Mouse (Mus musculus) neural tube, embryonic 15.5 days (tissue): Measurements from ENCODE around the gene Unc45a. TPM values are rescaled to one million over a fixed set of nuclear protein-coding genes. Genes with fewer than 3 reads are reported as not detected.
"Not testable (repeated sequence)": the region's sequence is repeated elsewhere in the genome, so short reads cannot be mapped to it uniquely, and the experiment has no call there.

ENCODE experiments used
- ATAC-seq: fragments of 200-750 bp; cut with Nextera tagmentation; 2 replicates; pipeline ENCODE4 v1.8.0; 2017; ENCODE audit warnings: mild to moderate bottlenecking, moderate TSS enrichment, moderate library complexity; ENCODE audit not compliant: low FRiP score
- H3K27ac ChIP-seq: fragments of 300-500 bp; sonication (generic); replicated peaks from 2 replicates; pipeline ENCODE4 v1.5.1; 2015; ENCODE audit warnings: mild to moderate bottlenecking, inconsistent platforms
- H3K27me3 ChIP-seq: fragments of 300-500 bp; sonication (generic); replicated peaks from 2 replicates; pipeline ENCODE4 v1.6.1; 2015; ENCODE audit warnings: inconsistent platforms
- H3K36me3 ChIP-seq: fragments of 300-500 bp; sonication (generic); 2 replicates; pipeline ENCODE4 v1.6.1; 2015; ENCODE audit warnings: inconsistent platforms
- H3K4me1 ChIP-seq: fragments of 300-500 bp; sonication (generic); 2 replicates; pipeline ENCODE4 v1.6.1; 2015; ENCODE audit warnings: inconsistent platforms
- H3K4me2 ChIP-seq: fragments of 300-500 bp; sonication (generic); 2 replicates; pipeline ENCODE4 v1.6.1; 2015; ENCODE audit warnings: inconsistent platforms, mild to moderate bottlenecking, moderate library complexity
- H3K4me3 ChIP-seq: fragments of 300-500 bp; sonication (generic); replicated peaks from 2 replicates; pipeline ENCODE4 v1.5.1; 2015; ENCODE audit warnings: mild to moderate bottlenecking, inconsistent platforms
- H3K9ac ChIP-seq: fragments of 300-500 bp; sonication (generic); replicated peaks from 2 replicates; pipeline ENCODE4 v1.6.1; 2015; ENCODE audit warnings: mild to moderate bottlenecking, inconsistent platforms
- H3K9me3 ChIP-seq: fragments of 300-500 bp; sonication (generic); replicated peaks from 2 replicates; pipeline ENCODE4 v1.6.1; 2016; ENCODE audit warnings: inconsistent platforms
- WGBS: fragments of 180-500 bp; shearing (Covaris S2); methylation state at CpG from one replicate; pipeline ENCODE4 v1.1.7; 2015; ENCODE audit warnings: mixed read lengths; 5-methylcytosine and 5-hydroxymethylcytosine counted together
- polyA plus RNA-seq: library from polyadenylated mRNA; unstranded; fragments of >200 nt; fragmentation: Nextera tagmentation; extraction: Ambion mirVana; gene quantifications from 2 replicates; pipeline ENCODE4 v1.2.1, GENCODE M21; 2015

The Unc45a gene
- polyA plus RNA-seq, 1 experiment from 2014 or later = 59.0 TPM

DNA sequence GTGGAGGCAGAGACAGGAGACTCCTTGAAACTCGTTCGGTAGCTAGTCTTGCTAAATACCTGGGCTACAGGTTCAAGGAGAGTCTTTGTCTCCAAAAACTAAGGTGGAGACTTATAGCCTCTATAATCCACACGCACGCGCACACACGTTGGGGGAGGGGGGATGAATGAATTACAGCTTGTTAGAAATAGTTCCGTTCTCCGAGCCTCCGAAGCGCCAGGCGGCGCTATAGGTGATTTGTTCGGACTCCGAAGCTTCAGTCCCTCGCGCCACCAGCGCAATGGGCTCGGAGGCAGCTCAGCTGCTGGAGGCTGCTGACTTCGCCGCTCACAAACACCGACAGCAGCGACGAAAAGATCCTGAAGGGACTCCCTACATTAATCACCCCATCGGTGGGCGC is 2.1 kb upstream of the Unc45a start, which contains the start of gene Hddc3:
TSS of gene Hddc3 (plus strand) at position 247 of the 400 bp plus-strand sequence.
- Histone ChIP-seq H3K4me1 (peaks cover 48% of the 10 kb centered on the region), H3K36me3 (no peaks in the 10 kb centered on the region), H3K4me3 (peak within 1 kb of the TSS; percentile 46), H3K27me3 (no peaks in the 10 kb centered on the region), H3K27ac (peak within 1 kb of the TSS; percentile 83), H3K9ac (peak within 1 kb of the TSS; percentile 60), H3K4me2 (peak within 1 kb of the TSS; percentile 78), H3K9me3 (no peaks in the 10 kb centered on the region)
- WGBS = 1% methylated on average over 25 of the region's 25 CpGs
- peak; percentile 22; the same call in 1 of the 2 replicates for ATAC-seq

DNA sequence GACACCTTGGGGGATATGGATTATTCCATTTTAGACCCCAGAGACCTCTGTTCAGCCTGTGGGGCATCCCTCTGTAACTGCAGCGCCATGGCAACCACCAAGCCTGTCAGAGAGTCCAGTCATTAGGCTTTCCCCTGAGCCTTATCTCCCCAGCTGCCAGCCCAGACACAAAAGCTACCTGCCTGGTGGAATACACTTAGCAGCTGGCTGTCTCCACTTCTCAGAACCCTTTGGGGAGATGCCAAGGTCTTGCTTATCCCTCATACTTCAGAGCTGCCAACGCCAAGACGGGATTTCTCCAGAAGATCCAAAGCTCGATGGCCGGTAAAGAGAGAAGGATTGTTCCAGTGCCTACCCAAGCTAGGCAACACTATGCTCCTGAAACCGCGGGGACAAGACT is 988 bp upstream of the Unc45a start:
- no peak overlapping the region for H3K27ac ChIP-seq
- 80% methylated on average over 7 of the region's 7 CpGs for WGBS
- H3K4me2 ChIP-seq = no peak overlapping the region
- peaks cover 56% of the 10 kb centered on the region for H3K4me1 ChIP-seq
- H3K36me3 ChIP-seq = peaks cover 9% of the 10 kb centered on the region
- ATAC-seq = no peak
- no peaks in the 10 kb centered on the region for H3K9me3 ChIP-seq
- no peaks in the 10 kb centered on the region for H3K27me3 ChIP-seq
- no peak overlapping the region for H3K9ac ChIP-seq
- H3K4me3 ChIP-seq = no peak overlapping the region

DNA sequence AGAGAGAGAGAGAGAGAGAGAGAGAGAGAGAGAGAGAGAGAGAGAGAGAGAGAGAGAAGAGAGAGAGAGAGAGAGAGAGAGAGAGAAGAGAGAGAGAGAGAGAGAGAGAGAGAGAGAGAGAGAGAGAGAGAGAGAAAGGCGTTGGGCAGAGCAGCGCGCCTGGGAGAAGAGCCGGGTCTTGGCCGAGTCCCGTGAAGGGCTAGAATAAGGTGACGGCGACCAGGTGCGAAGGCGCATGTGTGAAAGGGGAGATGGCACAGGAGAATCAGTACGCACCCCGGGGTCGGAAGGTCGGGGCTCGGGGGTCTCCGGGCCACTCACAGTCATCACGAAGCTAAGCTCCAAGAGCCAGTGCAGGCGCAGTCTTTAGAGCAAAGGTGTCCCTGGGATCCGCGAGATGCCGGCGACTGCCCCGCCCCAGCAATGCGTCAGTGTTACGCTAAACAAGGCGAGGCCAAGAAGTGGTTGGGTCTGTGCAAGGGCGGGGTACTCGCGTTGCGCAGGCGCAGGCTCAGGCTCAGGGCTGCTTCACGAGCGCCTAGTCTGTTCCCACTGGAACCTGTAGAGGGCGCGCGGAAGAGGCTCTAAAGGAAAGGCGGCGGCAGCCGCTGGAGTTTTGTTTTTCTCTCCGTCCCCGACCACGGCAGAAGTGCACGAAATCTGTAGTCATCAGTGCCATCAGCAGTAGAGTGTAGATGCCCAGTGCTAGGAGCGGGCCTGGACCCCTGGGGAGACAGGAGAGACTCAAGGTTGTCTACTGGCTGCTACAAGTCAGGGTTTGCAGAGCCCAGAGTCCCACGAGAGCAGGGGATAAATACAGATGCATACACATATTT is 794 bp downstream of the Unc45a start:
- ATAC-seq = peak; percentile 97
- peak overlapping the region; percentile 56 for H3K4me3 ChIP-seq
- no peaks in the 10 kb centered on the region for H3K9me3 ChIP-seq
- H3K4me2 ChIP-seq = peak overlapping the region; percentile 89
- peaks cover 66% of the 10 kb centered on the region for H3K4me1 ChIP-seq
- no peaks in the 10 kb centered on the region for H3K27me3 ChIP-seq
- WGBS = under 1% methylated on average over 45 of the region's 45 CpGs
- H3K9ac ChIP-seq = peak overlapping the region; percentile 61
- peaks cover 27% of the 10 kb centered on the region for H3K36me3 ChIP-seq
- H3K27ac ChIP-seq = peak overlapping the region; percentile 89

DNA sequence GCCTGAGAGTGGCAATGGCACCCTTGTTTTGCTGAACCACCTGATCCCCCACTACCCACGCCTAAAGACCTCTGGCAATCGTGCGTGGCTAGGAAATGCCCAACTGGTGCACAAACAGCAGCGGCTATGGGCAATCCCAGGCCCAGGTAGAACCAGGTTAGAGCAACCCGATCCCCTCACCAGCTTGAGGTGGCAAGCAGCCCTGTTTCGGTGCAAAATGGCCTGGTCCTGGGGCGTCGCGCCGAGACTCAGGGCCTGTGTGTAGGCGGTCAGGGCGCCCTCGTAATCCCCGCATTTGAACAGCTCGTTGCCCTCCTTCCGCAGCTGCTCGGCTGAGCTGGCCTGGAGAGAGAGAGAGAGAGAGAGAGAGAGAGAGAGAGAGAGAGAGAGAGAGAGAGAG is 1.4 kb downstream of the Unc45a start:
- no peaks in the 10 kb centered on the region for H3K27me3 ChIP-seq

DNA sequence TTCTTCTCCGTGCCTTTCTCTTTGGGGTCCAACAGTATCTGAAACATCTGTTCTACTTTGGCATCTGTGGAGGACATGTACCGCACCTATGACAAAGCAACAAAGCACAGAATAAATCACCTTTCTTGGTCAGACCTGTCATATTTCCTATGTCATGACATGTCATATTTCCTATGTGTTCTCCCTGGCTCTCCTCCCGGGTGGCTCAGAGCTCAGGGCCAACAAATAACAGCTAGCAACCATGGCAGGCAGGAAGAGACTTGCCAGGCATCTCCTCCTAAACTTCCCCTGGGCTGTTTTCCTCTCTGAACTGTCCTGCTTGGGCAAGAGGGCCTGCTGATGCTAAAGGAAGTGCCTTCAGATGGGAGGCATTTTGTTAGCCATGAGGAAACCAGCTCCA is 3.9 kb downstream of the Unc45a start:
- WGBS = 97% methylated on average over 3 of the region's 3 CpGs
- no peak overlapping the region for H3K9ac ChIP-seq
- H3K27me3 ChIP-seq = no peaks in the 10 kb centered on the region
- ATAC-seq = no peak
- no peak overlapping the region for H3K4me2 ChIP-seq
- H3K9me3 ChIP-seq = no peaks in the 10 kb centered on the region
- no peak overlapping the region for H3K27ac ChIP-seq
- H3K36me3 ChIP-seq = peaks cover 56% of the 10 kb centered on the region
- peaks cover 50% of the 10 kb centered on the region for H3K4me1 ChIP-seq
- H3K4me3 ChIP-seq = no peak overlapping the region

More for the DNA sequence above, 1.4 kb downstream of the Unc45a start:
- Histone ChIP-seq H3K4me3 (peak overlapping the region; percentile 56), H3K27ac (peak overlapping the region; percentile 85), H3K4me2 (peak overlapping the region; percentile 89), H3K4me1 (peaks cover 66% of the 10 kb centered on the region), H3K9ac (peak overlapping the region; percentile 86), H3K36me3 (peaks cover 34% of the 10 kb centered on the region), H3K9me3 (no peaks in the 10 kb centered on the region)
- peak; percentile 23; the same call in 1 of the 2 replicates for ATAC-seq
- WGBS = 5% methylated on average over 17 of the region's 17 CpGs

DNA sequence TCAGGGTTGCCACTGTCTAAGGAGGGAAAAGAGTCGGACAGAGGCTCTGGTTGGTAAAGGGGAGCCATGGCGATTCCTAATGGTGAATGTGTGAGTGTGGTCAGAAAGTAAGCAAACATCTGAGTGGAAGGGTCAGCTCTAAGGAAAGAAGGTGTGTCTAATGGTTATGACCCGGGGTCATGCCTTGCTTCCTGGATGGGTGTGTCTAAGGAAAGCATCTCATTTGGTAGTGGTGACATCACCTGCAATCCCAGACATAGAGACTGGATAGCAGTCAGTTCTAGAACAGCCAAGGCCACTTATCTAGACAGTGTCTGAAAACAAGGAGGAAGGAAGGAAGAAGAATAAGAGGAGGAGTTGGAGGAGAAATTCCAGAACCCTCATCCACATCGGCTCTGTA is 6.0 kb downstream of the Unc45a start:
- ATAC-seq = no peak
- WGBS = 91% methylated on average over 4 of the region's 4 CpGs

DNA sequence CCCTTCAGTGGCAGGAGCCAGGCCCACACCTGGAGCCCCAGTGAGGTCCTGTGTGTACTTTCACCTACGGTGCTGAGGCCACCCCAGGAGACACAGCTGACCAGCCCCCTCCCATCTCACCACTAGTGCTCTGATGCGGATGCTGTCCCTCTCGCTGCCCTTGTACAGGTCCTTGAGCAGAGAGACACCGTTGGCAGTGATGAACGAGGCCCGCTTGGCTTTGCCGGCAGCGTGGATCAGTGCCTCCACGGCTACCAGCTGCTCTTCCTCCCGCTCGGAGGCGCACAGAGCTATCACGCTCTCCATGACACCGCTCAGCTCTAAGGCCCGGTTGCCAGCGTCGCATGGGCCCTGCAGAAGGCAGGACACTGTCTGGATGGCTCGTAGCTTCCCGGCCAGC is 9.4 kb downstream of the Unc45a start:
- Histone ChIP-seq H3K27ac (no peak overlapping the region), H3K27me3 (no peaks in the 10 kb centered on the region), H3K9ac (no peak overlapping the region), H3K9me3 (no peaks in the 10 kb centered on the region), H3K36me3 (peaks cover 98% of the 10 kb centered on the region), H3K4me3 (no peak overlapping the region), H3K4me2 (no peak overlapping the region), H3K4me1 (peaks cover 10% of the 10 kb centered on the region; the same call in 1 of the 2 replicates)
- WGBS = 93% methylated on average over 19 of the region's 19 CpGs
- ATAC-seq = no peak

More for the DNA sequence above, 6.0 kb downstream of the Unc45a start:
- Histone ChIP-seq H3K4me1 (peaks cover 34% of the 10 kb centered on the region), H3K27me3 (no peaks in the 10 kb centered on the region), H3K4me2 (no peak overlapping the region), H3K27ac (no peak overlapping the region), H3K9me3 (no peaks in the 10 kb centered on the region), H3K4me3 (no peak overlapping the region), H3K36me3 (peaks cover 77% of the 10 kb centered on the region), H3K9ac (no peak overlapping the region)

DNA sequence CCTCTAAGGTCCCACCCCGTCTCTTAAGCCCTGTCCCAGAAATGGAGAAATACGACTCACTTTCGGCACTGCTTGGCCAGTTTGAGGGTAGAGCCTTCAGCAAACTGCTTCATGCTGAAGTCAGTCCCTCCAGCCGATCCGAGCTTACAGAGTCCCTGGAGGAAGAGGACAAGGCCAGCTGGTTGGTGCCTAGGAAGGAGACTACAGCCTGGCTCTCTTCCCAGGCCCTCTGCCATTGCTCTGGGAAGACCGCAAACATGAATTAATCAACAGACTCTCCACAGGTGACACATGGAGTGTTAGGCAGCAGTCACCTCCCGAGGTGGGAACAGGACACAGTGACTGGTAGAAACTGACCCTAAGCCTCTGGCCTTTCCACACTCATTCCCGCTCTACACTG is 10.5 kb downstream of the Unc45a start:
- peaks cover 1% of the 10 kb centered on the region; the same call in 1 of the 2 replicates for H3K4me1 ChIP-seq
- no peak for ATAC-seq
- H3K36me3 ChIP-seq = peaks cover 98% of the 10 kb centered on the region
- H3K4me2 ChIP-seq = no peak overlapping the region
- no peak overlapping the region for H3K4me3 ChIP-seq
- no peaks in the 10 kb centered on the region for H3K27me3 ChIP-seq
- H3K27ac ChIP-seq = no peak overlapping the region
- WGBS = 84% methylated on average over 8 of the region's 8 CpGs
- H3K9me3 ChIP-seq = no peaks in the 10 kb centered on the region
- H3K9ac ChIP-seq = no peak overlapping the region

DNA sequence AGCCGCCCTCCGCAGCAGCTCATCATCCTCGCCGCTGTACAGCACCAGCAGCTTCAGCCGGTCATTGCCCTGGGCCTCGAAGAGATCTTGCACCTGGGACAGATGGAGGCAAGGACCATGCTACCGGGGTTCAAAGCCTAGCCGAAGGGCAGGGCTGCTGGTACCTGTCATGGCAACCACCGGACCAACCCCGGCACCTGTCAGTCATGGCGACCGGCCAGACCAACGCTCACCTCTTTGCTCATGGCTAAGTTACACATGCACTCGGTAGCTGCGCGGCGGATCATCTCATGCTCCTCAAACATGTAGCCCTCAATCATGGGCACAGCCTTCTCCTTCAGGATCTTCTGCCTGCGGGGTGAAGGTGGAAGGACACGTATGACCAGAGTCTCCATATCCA is 14.7 kb downstream of the Unc45a start:
- 97% methylated on average over 19 of the region's 19 CpGs for WGBS
- Histone ChIP-seq H3K36me3 (peaks cover 62% of the 10 kb centered on the region), H3K4me2 (no peak overlapping the region), H3K27me3 (no peaks in the 10 kb centered on the region), H3K9me3 (no peaks in the 10 kb centered on the region), H3K27ac (no peak overlapping the region), H3K4me3 (no peak overlapping the region), H3K9ac (no peak overlapping the region), H3K4me1 (peaks cover 24% of the 10 kb centered on the region)
- ATAC-seq = no peak

DNA sequence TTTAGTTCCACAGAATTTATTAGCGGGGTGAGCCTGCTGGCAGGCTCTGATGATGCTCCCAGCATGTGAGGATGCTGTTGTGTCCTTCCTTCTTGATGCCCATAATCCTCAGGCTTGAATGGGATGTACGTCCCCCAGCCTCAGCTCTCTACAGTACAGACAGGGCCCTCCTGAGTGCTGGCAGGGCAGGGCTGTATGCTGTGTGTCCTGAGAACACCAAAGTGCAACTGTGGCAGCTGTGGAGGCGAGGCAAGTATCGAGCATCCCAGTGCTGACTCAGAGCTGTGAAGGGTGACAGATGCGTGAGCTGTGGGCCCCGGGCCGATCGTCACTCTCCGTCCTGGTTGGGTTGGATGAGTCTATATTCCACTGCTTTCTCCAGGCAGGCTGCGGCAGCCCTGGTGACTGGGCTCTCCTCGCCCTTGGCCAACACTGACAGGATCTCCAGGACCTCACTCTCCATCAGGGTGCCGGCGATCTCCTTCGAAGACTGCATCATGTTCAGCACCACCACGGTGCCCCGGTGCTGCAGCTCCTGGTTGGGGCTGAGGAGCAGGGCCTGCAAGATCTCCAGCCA is 15.4 kb downstream of the Unc45a start:
- H3K36me3 ChIP-seq = peaks cover 58% of the 10 kb centered on the region
- H3K27me3 ChIP-seq = no peaks in the 10 kb centered on the region
- H3K4me3 ChIP-seq = no peak overlapping the region
- no peak overlapping the region for H3K4me2 ChIP-seq
- no peak overlapping the region for H3K9ac ChIP-seq
- 96% methylated on average over 16 of the region's 16 CpGs for WGBS
- no peak overlapping the region for H3K27ac ChIP-seq
- no peaks in the 10 kb centered on the region for H3K9me3 ChIP-seq
- ATAC-seq = no peak
- peaks cover 24% of the 10 kb centered on the region for H3K4me1 ChIP-seq

DNA sequence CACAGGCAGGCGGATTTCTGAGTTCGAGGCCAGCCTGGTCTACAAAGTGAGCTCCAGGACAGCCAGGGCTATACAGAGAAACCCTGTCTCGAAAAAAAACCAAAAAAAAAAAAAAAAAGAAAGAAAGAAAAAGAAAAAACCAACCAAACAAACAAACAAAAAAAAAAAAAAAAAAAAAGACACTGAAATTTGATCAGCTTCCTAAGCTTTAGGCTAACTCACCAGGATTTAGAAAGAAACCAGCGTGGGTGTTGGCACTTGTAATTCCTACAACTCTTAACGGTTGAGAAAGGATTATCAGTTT is 16.0 kb downstream of the Unc45a start:
- Histone ChIP-seq H3K4me3 (peak overlapping the region; percentile 69; the same call in 1 of the 2 replicates), H3K36me3 (peaks cover 57% of the 10 kb centered on the region), H3K4me2 (peak overlapping the region; percentile 82), H3K4me1 (peaks cover 24% of the 10 kb centered on the region), H3K27ac (peak overlapping the region; percentile 96)
- 56% methylated on average over 5 of the region's 5 CpGs for WGBS
- not testable (repeated sequence) for H3K9me3 ChIP-seq, H3K9ac ChIP-seq, H3K27me3 ChIP-seq, ATAC-seq
